Mouse (Mus musculus) heart, postnatal 0 days (tissue): ENCODE data around the gene Ptcd1. TPM values are rescaled to one million over a fixed set of nuclear protein-coding genes. Genes with fewer than 3 reads are reported as not detected.

Source experiments
- ATAC-seq: fragments of 200-750 bp; cut with Nextera tagmentation; 2 replicates; pipeline ENCODE4 v1.8.0; 2017; ENCODE audit warnings: low read depth, moderate number of reproducible peaks, moderate library complexity; ENCODE audit not compliant: insufficient read depth
- DNase-seq: peaks from one replicate; pipeline ENCODE4 v3.0.0-alpha.2; 2016; ENCODE audit warnings: low spot score
- H3K27ac ChIP-seq: fragments of 300-500 bp; sonication (generic); 2 replicates; pipeline ENCODE4 v1.5.1; 2014; ENCODE audit warnings: low read depth, mild to moderate bottlenecking
- H3K27me3 ChIP-seq: fragments of 300-500 bp; sonication (generic); 2 replicates; pipeline ENCODE4 v1.6.1; 2014; ENCODE audit warnings: low read length, mixed read lengths; ENCODE audit not compliant: control insufficient read depth, insufficient read depth
- H3K36me3 ChIP-seq: fragments of 300-500 bp; sonication (generic); replicated peaks from 2 replicates; pipeline ENCODE4 v1.6.1; 2014; ENCODE audit warnings: low read length, mixed read lengths; ENCODE audit not compliant: control insufficient read depth, insufficient read depth
- H3K4me1 ChIP-seq: fragments of 300-500 bp; sonication (generic); 2 replicates; pipeline ENCODE4 v1.6.1; 2014; ENCODE audit warnings: antibody characterized with exemption; ENCODE audit not compliant: control insufficient read depth, insufficient read depth
- H3K4me2 ChIP-seq: fragments of 300-500 bp; sonication (generic); 2 replicates; pipeline ENCODE4 v1.6.1; 2014; ENCODE audit warnings: low read depth, mild to moderate bottlenecking, low read length, moderate library complexity
- H3K4me3 ChIP-seq: fragments of 300-500 bp; sonication (generic); 2 replicates; pipeline ENCODE4 v1.5.1; 2014; ENCODE audit warnings: low read depth, low read length
- H3K9ac ChIP-seq: fragments of 300-500 bp; sonication (generic); replicated peaks from 2 replicates; pipeline ENCODE4 v1.6.1; 2014; ENCODE audit warnings: low read depth, low read length, mixed read lengths
- H3K9me3 ChIP-seq: fragments of 300-500 bp; sonication (generic); replicated peaks from 2 replicates; pipeline ENCODE4 v1.6.1; 2016; ENCODE audit warnings: low read length; ENCODE audit not compliant: control insufficient read depth
- CTCF ChIP-seq: IDR thresholded peaks from 2 replicates; pipeline ENCODE4 v1.5.1; 2016; ENCODE audit warnings: antibody characterized with exemption, control low read depth, low read depth
- EP300 ChIP-seq: IDR thresholded peaks from 2 replicates; pipeline ENCODE4 v1.6.1; 2016; ENCODE audit warnings: antibody characterized with exemption, low read depth
- WGBS: fragments of 180-500 bp; shearing (Covaris S2); extraction: QIAGEN DNeasy Blood & Tissue Kit; methylation state at CpG from one replicate; pipeline ENCODE4 v1.1.7; 2014; 5-methylcytosine and 5-hydroxymethylcytosine counted together
- polyA plus RNA-seq: library from polyadenylated mRNA; unstranded; fragments of >200 nt; fragmentation: Nextera tagmentation; extraction: Ambion mirVana; gene quantifications from 2 replicates; pipeline ENCODE4 v1.2.1, GENCODE M21; 2015
- total RNA-seq: library from RNA; depleted of rRNA; stranded (reverse); fragments of >200 nt; gene quantifications from 2 replicates; pipeline ENCODE4 v1.2.3, GENCODE M21; 2014; ENCODE audit warnings: low replicate concordance

Gene Ptcd1
- total and polyA plus RNA-seq, 2 experiments from 2014 or later: 13.5 to 15.7 TPM

- Histone ChIP-seq H3K4me3 (peak within 1 kb of the TSS; percentile 69), H3K4me1 (no peaks in the 10 kb centered on the region), H3K9me3 (no peaks in the 10 kb centered on the region), H3K9ac (peak within 1 kb of the TSS; percentile 62), H3K36me3 (peaks cover 16% of the 10 kb centered on the region), H3K4me2 (peak within 1 kb of the TSS; percentile 64), H3K27ac (peak within 1 kb of the TSS; percentile 72), H3K27me3 (no peaks in the 10 kb centered on the region)
- peak; percentile 67 for DNase-seq
- no peak for TF ChIP-seq EP300
- no peak for TF ChIP-seq CTCF
- WGBS: under 1% methylated on average over 33 of the region's 53 CpGs
- ATAC-seq: peak; percentile 69
Measured at GRCm38 (mm10) chr5:145114071-145114605, 52.8 kb downstream of the Ptcd1 start, which contains the start of gene Arpc1b. Arpc1b (plus strand) TSS chr5:145114215.

GRCm38 (mm10) chr5:145113416-145113815, 53.5 kb downstream of the Ptcd1 start:
- H3K27ac ChIP-seq: no peak overlapping the region
- H3K9ac ChIP-seq: no peak overlapping the region

GRCm38 (mm10) chr5:145112566-145112965, 54.3 kb downstream of the Ptcd1 start:
- 79% methylated on average over 8 of the region's 8 CpGs for WGBS
- no peaks in the 10 kb centered on the region for H3K4me1 ChIP-seq
- no peaks in the 10 kb centered on the region for H3K27me3 ChIP-seq
- no peak overlapping the region for H3K4me2 ChIP-seq
- ATAC-seq: no peak
- peaks cover 30% of the 10 kb centered on the region for H3K36me3 ChIP-seq
- TF ChIP-seq CTCF: no peak
- TF ChIP-seq EP300: no peak
- no peak for DNase-seq
- no peaks in the 10 kb centered on the region for H3K9me3 ChIP-seq
- no peak overlapping the region for H3K9ac ChIP-seq
- no peak overlapping the region for H3K4me3 ChIP-seq
- no peak overlapping the region for H3K27ac ChIP-seq

More at GRCm38 (mm10) chr5:145113416-145113815, 53.5 kb downstream of the Ptcd1 start:
- Histone ChIP-seq H3K4me3 (no peak overlapping the region), H3K36me3 (peaks cover 22% of the 10 kb centered on the region), H3K9me3 (no peaks in the 10 kb centered on the region), H3K27me3 (no peaks in the 10 kb centered on the region), H3K4me2 (peak overlapping the region; percentile 64; the same call in 1 of the 2 replicates), H3K4me1 (no peaks in the 10 kb centered on the region)
- no peak for DNase-seq
- TF ChIP-seq CTCF: no peak
- no peak for TF ChIP-seq EP300
- 34% methylated on average over 2 of the region's 2 CpGs for WGBS
- ATAC-seq: no peak

DNA sequence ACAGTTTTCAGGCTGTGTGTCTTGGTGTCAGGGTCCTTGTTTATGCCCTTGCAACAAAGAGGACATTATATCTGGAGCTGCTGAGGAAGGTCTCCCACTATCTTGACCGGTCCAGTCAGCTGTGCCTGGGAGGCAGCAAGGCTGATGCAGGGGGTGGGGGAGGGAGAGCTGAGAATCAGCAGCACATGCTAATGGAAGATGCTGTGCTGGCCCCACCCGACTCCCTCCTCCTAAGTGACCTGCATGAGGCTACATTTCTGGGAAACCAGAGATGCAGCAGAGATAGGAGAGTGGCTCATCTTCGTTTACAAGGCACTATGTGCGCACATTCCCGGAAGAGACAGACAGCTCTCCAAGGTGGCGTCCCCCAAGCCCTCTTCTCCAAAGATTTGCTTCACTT, 56.5 kb downstream of the Ptcd1 start:
- Histone ChIP-seq H3K9me3 (no peaks in the 10 kb centered on the region), H3K4me3 (no peak overlapping the region), H3K27ac (no peak overlapping the region), H3K27me3 (no peaks in the 10 kb centered on the region), H3K9ac (no peak overlapping the region), H3K36me3 (peaks cover 52% of the 10 kb centered on the region), H3K4me2 (no peak overlapping the region), H3K4me1 (no peaks in the 10 kb centered on the region)
- ATAC-seq: no peak
- TF ChIP-seq EP300 (no peak), CTCF (no peak)
- DNase-seq: no peak
- 84% methylated on average over 6 of the region's 6 CpGs for WGBS

GRCm38 (mm10) chr5:145105694-145106275, 61.1 kb downstream of the Ptcd1 start:
- no peaks in the 10 kb centered on the region for H3K9me3 ChIP-seq
- TF ChIP-seq EP300: no peak
- no peak for TF ChIP-seq CTCF
- H3K27ac ChIP-seq: no peak overlapping the region
- H3K4me3 ChIP-seq: no peak overlapping the region
- no peak overlapping the region for H3K4me2 ChIP-seq
- H3K9ac ChIP-seq: no peak overlapping the region
- peaks cover 97% of the 10 kb centered on the region for H3K36me3 ChIP-seq
- no peaks in the 10 kb centered on the region for H3K4me1 ChIP-seq
- no peaks in the 10 kb centered on the region for H3K27me3 ChIP-seq
- DNase-seq: no peak
- no peak for ATAC-seq
- 77% methylated on average over 9 of the region's 9 CpGs for WGBS
